Mouse (Mus musculus): ENCODE data around the gene Gm21915.

The Gm21915 gene

GRCm38 (mm10) chr9:40690511-40690910, 20.1 kb downstream of the Gm21915 start:
- DNase-seq (ENCODE audit: low read depth, low spot score) = no peak
- H3K27me3 ChIP-seq (ENCODE audit: control insufficient read depth, insufficient read depth, low read length, poor library complexity, severe bottlenecking) = no peaks in the 10 kb centered on the region
- no peaks in the 10 kb centered on the region for H3K36me3 ChIP-seq (ENCODE audit: control insufficient read depth, insufficient read depth, low read length, poor library complexity, severe bottlenecking)

DNA sequence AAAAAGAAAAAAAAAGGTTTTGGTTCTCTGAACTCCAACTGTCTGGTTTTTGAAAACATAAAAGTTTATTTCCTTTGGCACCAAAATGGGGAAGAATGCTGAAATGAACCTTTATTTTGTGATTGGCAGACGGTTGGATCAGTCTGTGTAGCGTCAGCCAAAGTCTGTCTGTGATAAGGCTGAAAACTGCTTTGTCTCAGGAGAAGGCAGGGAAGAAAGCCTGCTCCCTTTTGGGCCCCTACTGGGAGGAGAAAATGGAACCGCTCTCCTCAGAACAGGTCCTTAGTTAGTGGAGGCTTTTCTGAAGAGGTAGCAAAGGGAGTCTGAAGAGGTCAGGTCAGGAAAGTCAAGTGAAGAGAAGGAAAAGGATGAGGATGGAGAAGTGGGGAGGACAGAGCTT, 22.6 kb downstream of the Gm21915 start:
- DNase-seq (ENCODE audit: low read depth, low spot score) = no peak
- Histone ChIP-seq H3K36me3 (ENCODE audit: control insufficient read depth, insufficient read depth, low read length, poor library complexity, severe bottlenecking) (no peaks in the 10 kb centered on the region), H3K27me3 (ENCODE audit: control insufficient read depth, insufficient read depth, low read length, poor library complexity, severe bottlenecking) (no peaks in the 10 kb centered on the region)

GRCm38 (mm10) chr9:40693768-40694167, 23.4 kb downstream of the Gm21915 start:
- Histone ChIP-seq H3K36me3 (ENCODE audit: control insufficient read depth, insufficient read depth, low read length, poor library complexity, severe bottlenecking) (no peaks in the 10 kb centered on the region), H3K27me3 (ENCODE audit: control insufficient read depth, insufficient read depth, low read length, poor library complexity, severe bottlenecking) (no peaks in the 10 kb centered on the region)
- no peak for DNase-seq (ENCODE audit: low read depth, low spot score)

DNA sequence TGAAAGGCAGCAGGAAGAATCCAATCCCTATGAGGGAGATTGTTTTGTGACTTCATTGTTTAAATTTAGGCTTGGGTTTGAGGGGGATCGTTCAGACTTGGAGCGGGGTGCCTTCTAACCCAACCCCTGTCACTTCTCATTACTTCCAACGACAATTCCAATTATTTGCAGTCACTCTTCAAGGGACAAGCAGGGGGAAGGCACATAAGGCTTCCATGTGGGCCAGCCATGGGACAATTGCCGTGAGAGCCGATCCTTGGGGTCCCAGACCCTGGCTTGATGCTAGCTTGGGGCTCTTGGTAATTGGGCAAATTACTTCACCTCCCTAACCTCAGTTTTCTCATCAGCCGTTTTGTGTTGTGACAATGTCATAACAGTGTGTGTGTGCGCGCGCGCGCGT, 23.9 kb downstream of the Gm21915 start:
- H3K36me3 ChIP-seq (ENCODE audit: control insufficient read depth, insufficient read depth, low read length, poor library complexity, severe bottlenecking) = no peaks in the 10 kb centered on the region
- no peaks in the 10 kb centered on the region for H3K27me3 ChIP-seq (ENCODE audit: control insufficient read depth, insufficient read depth, low read length, poor library complexity, severe bottlenecking)
- DNase-seq (ENCODE audit: low read depth, low spot score) = no peak

- Histone ChIP-seq H3K36me3 (ENCODE audit: control insufficient read depth, insufficient read depth, low read length, poor library complexity, severe bottlenecking) (no peaks in the 10 kb centered on the region), H3K27me3 (ENCODE audit: control insufficient read depth, insufficient read depth, low read length, poor library complexity, severe bottlenecking) (no peaks in the 10 kb centered on the region)
Measured at GRCm38 (mm10) chr9:40696086-40696485, 25.7 kb downstream of the Gm21915 start.

GRCm38 (mm10) chr9:40699194-40699593, 28.8 kb downstream of the Gm21915 start:
- H3K36me3 ChIP-seq (ENCODE audit: control insufficient read depth, insufficient read depth, low read length, poor library complexity, severe bottlenecking) = no peaks in the 10 kb centered on the region
- H3K27me3 ChIP-seq (ENCODE audit: control insufficient read depth, insufficient read depth, low read length, poor library complexity, severe bottlenecking) = no peaks in the 10 kb centered on the region
- DNase-seq (ENCODE audit: low read depth, low spot score) = no peak

More at GRCm38 (mm10) chr9:40696086-40696485, 25.7 kb downstream of the Gm21915 start:
- DNase-seq (ENCODE audit: low read depth, low spot score) = no peak

GRCm38 (mm10) chr9:40700253-40700652, 29.8 kb downstream of the Gm21915 start:
- Histone ChIP-seq H3K27me3 (ENCODE audit: control insufficient read depth, insufficient read depth, low read length, poor library complexity, severe bottlenecking) (no peaks in the 10 kb centered on the region), H3K36me3 (ENCODE audit: control insufficient read depth, insufficient read depth, low read length, poor library complexity, severe bottlenecking) (no peaks in the 10 kb centered on the region)
- DNase-seq (ENCODE audit: low read depth, low spot score) = no peak

DNA sequence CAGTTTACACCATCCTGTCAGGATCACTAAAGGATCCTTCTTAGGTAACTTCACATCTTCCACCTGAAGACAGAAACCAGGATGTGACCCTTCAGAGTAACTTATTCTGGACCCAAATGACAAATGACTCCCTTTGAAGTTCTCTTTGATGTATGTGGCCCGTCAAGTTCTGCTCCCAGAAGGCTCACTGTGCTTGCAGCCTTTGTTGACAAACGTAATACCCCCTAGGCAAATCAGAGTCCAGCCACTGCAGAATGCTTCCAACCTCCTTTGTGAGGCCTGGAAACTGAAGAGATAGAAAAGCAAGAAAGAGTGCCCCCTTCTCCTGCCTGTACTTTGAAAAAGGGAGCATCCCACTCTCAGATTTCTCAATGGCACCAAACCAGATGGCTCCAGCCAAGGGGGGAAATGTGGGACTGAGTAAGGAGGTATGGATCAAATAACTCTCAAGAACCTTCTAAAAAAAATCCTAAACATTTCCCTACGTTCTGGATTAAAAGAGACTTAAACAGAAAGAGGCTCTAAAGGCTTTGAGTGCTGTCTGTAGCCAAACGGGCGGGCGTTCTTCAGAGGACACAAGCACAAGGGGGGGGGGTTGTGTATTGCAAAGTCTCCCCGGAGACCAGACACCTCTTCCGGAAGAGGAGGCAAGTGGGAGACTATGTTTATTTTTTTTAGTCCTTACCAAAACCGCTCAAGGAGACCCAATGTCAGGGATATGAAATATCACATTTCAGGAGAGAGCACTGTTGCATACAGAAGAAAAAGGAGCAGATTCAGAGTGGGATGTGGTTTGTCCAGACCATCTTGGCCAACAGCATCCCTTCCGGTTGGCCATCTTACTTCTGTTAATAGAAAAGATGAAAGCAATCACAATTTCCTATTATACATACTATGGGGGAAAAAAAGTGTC, 34.2 kb downstream of the Gm21915 start:
- Histone ChIP-seq H3K27me3 (ENCODE audit: control insufficient read depth, insufficient read depth, low read length, poor library complexity, severe bottlenecking) (no peaks in the 10 kb centered on the region), H3K36me3 (ENCODE audit: control insufficient read depth, insufficient read depth, low read length, poor library complexity, severe bottlenecking) (no peaks in the 10 kb centered on the region)
- DNase-seq (ENCODE audit: low read depth, low spot score) = no peak

DNA sequence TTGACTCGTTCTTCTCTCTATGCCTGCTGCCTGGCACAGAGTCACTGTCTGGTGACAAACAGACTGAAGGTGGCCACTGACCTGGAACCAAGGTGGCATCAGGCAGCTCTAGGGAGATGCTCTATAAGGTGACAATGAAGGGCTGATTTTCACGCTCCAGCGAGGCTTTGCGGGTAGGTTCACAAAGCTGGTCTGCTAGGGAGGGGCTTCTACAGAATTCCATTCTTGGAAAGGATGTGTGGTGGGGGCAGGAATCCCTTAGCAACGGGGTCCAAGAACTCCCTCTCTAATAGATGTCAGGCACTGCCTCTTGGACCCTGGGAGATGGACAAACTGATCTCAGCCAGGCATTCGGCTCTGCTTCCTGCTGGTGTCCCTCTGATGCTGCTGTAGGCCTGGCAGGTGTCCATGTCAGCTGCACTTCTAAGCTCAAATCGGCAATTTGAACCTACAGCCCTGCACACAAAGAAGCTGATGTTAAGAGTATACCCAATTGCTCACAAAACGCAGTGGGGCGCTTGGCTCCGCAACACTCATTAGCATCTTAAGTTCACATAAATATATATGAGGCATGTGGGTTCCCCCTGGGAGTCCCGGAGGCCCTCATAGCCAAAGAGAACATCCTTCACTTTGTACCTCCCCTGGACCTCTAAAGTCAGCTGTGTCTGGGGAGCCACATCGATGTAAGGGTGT, 38.2 kb downstream of the Gm21915 start:
- no peaks in the 10 kb centered on the region for H3K36me3 ChIP-seq (ENCODE audit: control insufficient read depth, insufficient read depth, low read length, poor library complexity, severe bottlenecking)
- DNase-seq (ENCODE audit: low read depth, low spot score) = no peak
- no peaks in the 10 kb centered on the region for H3K27me3 ChIP-seq (ENCODE audit: control insufficient read depth, insufficient read depth, low read length, poor library complexity, severe bottlenecking)

DNA sequence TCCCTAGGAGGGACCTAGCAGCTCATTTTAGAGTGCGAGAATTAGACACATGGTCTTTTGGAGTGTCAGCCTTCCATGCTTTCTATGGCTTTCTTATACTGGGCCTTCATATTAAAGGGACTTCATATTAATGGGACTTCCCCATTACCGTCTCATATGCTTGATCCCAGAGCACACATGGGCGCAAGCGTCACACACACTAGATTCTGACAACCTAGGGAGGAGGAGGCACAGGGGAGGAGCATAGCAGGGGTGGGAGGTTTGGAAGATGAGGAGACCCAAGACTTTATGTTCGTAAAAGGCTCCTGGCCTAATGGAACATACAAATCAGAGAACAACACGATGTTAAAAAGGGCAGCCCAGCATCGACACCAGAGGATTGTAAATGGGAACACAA, 38.7 kb downstream of the Gm21915 start:
- Histone ChIP-seq H3K36me3 (ENCODE audit: control insufficient read depth, insufficient read depth, low read length, poor library complexity, severe bottlenecking) (no peaks in the 10 kb centered on the region), H3K27me3 (ENCODE audit: control insufficient read depth, insufficient read depth, low read length, poor library complexity, severe bottlenecking) (no peaks in the 10 kb centered on the region)
- DNase-seq (ENCODE audit: low read depth, low spot score) = no peak

GRCm38 (mm10) chr9:40709587-40709986, 39.2 kb downstream of the Gm21915 start:
- Histone ChIP-seq H3K36me3 (ENCODE audit: control insufficient read depth, insufficient read depth, low read length, poor library complexity, severe bottlenecking) (no peaks in the 10 kb centered on the region), H3K27me3 (ENCODE audit: control insufficient read depth, insufficient read depth, low read length, poor library complexity, severe bottlenecking) (no peaks in the 10 kb centered on the region)
- DNase-seq (ENCODE audit: low read depth, low spot score) = no peak

DNA sequence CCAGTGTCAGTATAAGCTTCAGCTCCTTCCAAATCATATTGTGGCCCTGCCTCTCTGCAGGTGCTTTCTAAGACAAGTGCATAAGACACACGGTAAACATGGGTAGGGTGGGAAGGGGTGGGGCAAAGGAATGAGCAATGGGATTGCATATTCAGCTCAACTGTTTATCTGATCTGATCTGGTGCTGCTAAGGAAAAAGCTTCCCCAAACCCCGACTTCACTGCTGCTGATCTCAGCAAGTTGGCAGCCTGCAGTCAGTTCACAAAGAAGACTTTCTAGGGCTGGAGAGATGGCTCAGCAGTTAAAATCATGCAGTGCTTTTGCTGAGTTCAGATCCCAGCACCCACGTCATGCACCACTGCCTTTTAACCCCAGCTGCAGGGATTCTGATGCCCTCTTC, 39.6 kb downstream of the Gm21915 start:
- DNase-seq (ENCODE audit: low read depth, low spot score) = no peak
- H3K36me3 ChIP-seq (ENCODE audit: control insufficient read depth, insufficient read depth, low read length, poor library complexity, severe bottlenecking) = no peaks in the 10 kb centered on the region
- H3K27me3 ChIP-seq (ENCODE audit: control insufficient read depth, insufficient read depth, low read length, poor library complexity, severe bottlenecking) = no peaks in the 10 kb centered on the region

GRCm38 (mm10) chr9:40711654-40712053, 41.2 kb downstream of the Gm21915 start:
- no peaks in the 10 kb centered on the region for H3K36me3 ChIP-seq (ENCODE audit: control insufficient read depth, insufficient read depth, low read length, poor library complexity, severe bottlenecking)
- no peaks in the 10 kb centered on the region; the same call in 1 of the 2 replicates for H3K27me3 ChIP-seq (ENCODE audit: control insufficient read depth, insufficient read depth, low read length, poor library complexity, severe bottlenecking)
- no peak for DNase-seq (ENCODE audit: low read depth, low spot score)

DNA sequence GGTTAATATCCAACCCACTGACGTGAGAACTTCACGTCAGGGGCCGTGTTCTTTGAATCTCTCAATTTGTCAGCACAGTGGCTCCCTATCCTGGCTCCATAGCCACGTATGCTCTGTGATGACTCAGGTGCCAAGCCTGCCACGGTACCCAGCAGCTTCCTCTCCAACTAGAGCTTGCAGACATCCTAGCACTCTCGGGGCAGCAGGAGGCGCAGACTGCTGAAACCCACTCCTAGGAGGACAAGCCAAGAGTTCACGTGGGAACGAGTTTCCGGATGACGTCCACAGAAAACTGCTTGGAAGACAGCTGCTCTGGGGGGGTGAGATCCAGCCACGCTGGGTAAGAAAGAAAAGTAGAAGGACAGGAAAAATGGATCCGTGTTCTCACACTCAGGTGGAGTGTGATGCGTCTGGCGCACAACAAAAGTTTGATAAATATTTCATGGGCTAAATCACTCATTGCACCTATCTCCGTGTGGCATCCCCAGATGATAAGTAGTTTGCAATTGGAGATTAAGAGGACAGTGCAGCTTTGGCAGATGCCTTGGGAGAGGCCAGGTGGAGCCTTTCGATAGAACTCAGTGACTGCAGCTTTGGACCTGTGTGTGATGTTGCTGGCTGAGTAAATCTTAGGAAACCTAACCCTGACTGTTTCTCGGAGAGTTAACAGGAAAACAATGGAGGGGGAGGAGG, 46.9 kb downstream of the Gm21915 start:
- H3K27me3 ChIP-seq (ENCODE audit: control insufficient read depth, insufficient read depth, low read length, poor library complexity, severe bottlenecking) = no peaks in the 10 kb centered on the region; the same call in 1 of the 2 replicates
- DNase-seq (ENCODE audit: low read depth, low spot score) = no peak
- no peaks in the 10 kb centered on the region for H3K36me3 ChIP-seq (ENCODE audit: control insufficient read depth, insufficient read depth, low read length, poor library complexity, severe bottlenecking)

GRCm38 (mm10) chr9:40717875-40718185, 47.4 kb downstream of the Gm21915 start:
- Histone ChIP-seq H3K27me3 (ENCODE audit: control insufficient read depth, insufficient read depth, low read length, poor library complexity, severe bottlenecking) (no peaks in the 10 kb centered on the region; the same call in 1 of the 2 replicates), H3K36me3 (ENCODE audit: control insufficient read depth, insufficient read depth, low read length, poor library complexity, severe bottlenecking) (no peaks in the 10 kb centered on the region)
- DNase-seq (ENCODE audit: low read depth, low spot score) = no peak

Data from splenic B cell, adult 2 months (primary cell).